Mouse (Mus musculus) CH12F3 (cell line): ENCODE data around the gene Hist1h2ag.

ENCODE experiments used
- in situ Hi-C: fragments of 300-500 bp; cut with MboI; formaldehyde crosslinking; loops from 2 replicates; pipeline ENCODE4 v1.14.3; 2020; ENCODE audit warnings: low sequenced_read_pairs

The Hist1h2ag gene

DNA sequence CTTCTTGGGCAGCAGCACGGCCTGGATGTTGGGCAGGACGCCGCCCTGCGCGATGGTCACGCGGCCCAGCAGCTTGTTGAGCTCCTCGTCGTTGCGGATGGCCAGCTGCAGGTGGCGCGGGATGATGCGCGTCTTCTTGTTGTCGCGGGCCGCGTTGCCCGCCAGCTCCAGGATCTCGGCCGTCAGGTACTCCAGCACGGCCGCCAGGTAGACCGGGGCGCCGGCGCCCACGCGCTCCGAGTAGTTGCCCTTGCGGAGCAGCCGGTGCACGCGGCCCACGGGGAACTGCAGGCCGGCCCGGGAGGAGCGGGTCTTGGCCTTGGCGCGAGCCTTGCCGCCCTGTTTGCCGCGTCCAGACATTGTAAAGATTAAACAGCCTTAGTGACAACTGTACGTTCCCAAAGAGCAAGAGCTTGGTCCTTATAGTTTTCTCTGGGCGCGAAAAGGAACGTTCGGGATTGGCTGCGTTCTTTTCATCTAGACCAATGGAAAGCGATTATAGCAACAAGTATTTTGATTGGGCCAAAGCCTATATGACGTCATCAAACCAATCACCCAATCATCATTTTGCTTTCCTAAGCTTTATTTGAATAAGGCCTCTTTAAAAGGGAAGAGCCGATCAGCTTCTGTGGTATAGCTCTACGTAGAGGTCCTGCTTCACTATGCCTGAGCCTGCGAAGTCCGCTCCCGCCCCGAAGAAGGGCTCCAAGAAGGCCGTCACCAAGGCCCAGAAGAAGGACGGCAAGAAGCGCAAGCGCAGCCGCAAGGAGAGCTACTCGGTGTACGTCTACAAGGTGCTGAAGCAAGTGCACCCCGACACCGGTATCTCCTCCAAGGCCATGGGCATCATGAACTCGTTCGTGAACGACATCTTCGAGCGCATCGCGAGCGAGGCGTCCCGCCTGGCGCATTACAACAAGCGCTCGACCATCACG, at the start of gene Hist1h2ag, which contains the start of gene Hist1h2bj:
Gene Hist1h2ag (minus strand): TSS at position 377 of the 935 bp plus-strand sequence.
Gene Hist1h2bj (plus strand): TSS at position 647 of the 935 bp plus-strand sequence.
- in situ Hi-C loops = loop anchor here (25.0 kb wide), 1 partner anchor 1719 kb away; the partner anchor contains the start of genes Hist1h1a, Hist1h2ab, Hist1h3a and Hist1h3b

DNA sequence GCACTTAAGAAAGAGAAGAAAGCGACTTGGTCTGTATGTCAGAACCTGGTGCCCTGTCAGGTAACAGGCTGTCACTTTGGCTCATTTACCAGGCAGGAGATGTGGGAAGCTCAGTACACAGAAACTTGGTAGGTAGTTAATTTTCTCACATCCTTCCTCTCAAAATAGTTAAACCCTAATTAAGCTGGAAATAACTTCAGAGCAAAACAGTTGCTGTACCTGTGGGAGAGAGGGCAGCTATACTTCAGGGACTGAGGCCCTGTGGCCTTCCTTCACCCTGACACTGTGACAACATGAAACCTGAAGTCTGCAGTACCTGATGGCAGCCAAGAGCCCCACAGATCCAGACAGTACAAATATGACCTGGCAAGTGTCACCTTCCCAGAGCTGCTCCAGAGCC, 41.4 kb upstream of the Hist1h2ag start, which contains the start of gene Vmn1r188:
Gene Vmn1r188 (plus strand): TSS at position 301 of the 400 bp plus-strand sequence.
- in situ Hi-C loops = loop anchor here (25.0 kb wide), 1 partner anchor 1153 kb away; the partner anchor contains the start of genes Vmn1r222 and Vmn1r223

DNA sequence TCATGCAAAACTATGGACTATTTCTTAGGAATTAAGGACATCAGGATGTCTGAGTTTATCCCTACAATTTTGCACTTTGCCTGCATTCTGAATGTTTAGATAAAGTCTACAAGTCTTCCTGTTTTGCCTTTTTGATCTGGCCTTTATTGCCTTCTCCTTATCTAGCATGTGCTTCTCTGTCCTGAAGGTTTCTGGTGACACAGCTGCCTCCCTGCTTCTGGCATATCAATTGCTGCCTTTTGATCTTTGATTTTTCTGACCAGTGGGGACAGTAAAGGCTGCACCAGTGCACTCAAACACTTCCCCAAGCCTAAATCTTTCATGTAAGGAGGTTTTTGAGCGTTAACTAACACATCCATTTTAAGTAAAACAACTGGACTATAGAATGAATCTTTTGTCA, 20.7 kb upstream of the Hist1h2ag start:
- in situ Hi-C loops = no loop called here

GRCm38 (mm10) chr13:22061422-22061821, 18.7 kb upstream of the Hist1h2ag start:
- in situ Hi-C loops = no loop called here

- in situ Hi-C loops = no loop called here
Measured at GRCm38 (mm10) chr13:22053754-22054153, 11.0 kb upstream of the Hist1h2ag start.

DNA sequence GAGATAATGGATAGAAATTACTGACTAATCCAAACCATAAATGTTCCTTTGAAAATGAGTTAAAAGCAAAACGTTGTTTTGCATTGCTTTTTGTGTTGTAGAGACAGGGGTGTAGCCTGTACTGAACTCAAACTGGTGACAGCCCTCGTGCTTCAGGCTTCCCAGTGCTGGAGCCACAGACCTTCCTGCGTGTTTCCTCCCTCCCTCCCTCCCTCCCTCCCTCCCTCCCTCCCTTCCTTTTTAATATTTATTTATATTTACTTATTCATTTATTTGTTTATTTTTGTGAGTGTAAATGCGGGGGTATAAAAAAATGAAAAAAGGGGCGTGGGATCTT, 8.7 kb upstream of the Hist1h2ag start:
- in situ Hi-C loops = no loop called here

- in situ Hi-C loops = no loop called here
Measured at GRCm38 (mm10) chr13:22050591-22051522, 8.1 kb upstream of the Hist1h2ag start.

DNA sequence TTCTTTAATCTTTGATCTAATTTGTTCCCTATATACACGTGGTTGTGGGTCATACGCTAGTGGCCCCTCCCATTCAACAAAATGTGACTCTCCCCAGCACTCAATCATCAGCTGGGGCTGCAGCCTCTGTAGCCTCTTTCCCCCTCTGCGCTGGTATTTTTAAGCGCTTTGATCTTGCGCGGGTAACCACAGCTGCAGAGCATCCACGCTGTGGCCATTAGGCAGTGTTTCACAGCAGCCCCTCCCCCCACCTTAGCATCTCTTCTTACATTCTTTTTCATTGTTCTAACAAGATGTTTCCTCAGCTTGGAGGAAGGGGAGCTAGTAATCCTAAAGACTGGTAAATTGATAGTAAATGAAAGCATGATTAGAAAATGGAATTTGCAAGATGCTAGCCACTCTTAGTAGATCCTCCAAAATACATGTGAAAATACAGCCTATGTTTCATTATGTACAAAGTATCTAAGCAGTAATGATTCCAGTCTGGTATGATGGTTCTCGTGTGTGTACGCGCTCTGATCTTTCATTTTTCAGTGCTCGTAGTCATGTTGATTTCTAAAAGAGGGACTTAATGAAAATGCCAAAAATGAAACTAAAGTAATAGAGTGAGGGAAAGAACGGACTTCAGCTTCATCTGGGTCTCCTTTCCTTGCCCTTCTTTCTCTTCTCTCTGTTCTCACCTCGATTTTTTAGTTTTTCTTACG, 7.1 kb upstream of the Hist1h2ag start:
- in situ Hi-C loops = loop anchor here (25.0 kb wide), 1 partner anchor 1712 kb away; the partner anchor contains the start of genes Hist1h1a, Hist1h2ab, Hist1h3a and Hist1h3b

DNA sequence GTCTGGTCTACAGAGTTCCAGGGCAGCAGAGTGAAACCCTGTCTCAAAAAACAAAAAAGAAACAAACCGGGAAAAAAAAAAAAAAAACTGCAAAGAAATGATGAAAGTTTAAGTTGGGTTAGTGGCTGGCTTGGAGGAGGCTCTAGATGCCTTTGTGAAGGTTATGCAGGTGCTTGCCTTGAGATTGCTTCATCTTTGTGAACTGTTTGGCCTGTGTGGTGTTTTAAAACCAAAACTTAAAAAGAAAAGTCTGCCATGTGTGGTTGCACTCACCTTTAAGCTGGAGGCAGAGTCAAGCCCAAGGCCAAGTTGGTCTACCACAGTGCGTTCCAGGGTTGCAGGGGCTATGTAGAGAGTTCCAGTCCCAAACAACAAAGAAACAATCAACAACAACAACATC, 6.3 kb upstream of the Hist1h2ag start:
- in situ Hi-C loops = loop anchor here (25.0 kb wide), 1 partner anchor 1713 kb away; the partner anchor contains the start of genes Hist1h1a, Hist1h2ab, Hist1h3a and Hist1h3b

GRCm38 (mm10) chr13:22045311-22045710, 2.6 kb upstream of the Hist1h2ag start:
- in situ Hi-C loops = loop anchor here (25.0 kb wide), 1 partner anchor 1717 kb away; the partner anchor contains the start of genes Hist1h1a, Hist1h2ab, Hist1h3a and Hist1h3b

DNA sequence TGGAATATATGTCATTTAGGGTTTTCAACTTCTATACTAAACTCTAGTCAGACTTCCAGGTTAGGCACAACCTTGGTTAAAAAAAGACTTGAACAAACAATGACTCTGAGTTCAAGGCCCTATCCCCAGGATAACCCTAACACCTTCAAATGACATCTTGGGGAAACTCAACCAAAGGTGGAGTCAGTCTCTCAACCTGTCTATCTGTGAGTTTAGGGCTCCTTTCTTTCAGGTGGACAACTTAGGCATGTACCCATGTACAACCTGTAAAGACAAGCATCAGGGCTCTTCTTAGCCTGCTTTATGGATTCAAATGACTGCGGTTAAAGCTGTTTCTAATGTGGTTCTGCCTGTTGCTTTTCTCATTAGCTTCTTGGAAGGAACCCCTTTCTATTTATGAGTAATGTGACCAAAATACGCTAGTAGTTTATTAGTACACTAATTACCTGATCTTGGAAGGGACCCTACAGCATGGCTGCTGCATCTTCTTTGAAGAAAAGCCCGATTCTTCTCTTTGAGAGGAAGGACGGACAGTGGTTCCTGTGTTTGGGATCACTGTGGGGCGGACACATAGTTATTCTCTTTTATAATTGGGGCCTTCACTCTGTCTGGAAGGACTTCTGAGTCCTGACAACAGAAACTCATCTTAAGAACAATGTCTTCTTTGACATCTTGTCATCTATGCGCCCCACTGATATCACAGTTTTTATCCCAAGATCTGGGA, 1.9 kb upstream of the Hist1h2ag start:
- in situ Hi-C loops = loop anchor here (25.0 kb wide), 1 partner anchor 1718 kb away; the partner anchor contains the start of genes Hist1h1a, Hist1h2ab, Hist1h3a and Hist1h3b

- in situ Hi-C loops = loop anchor here (25.0 kb wide), 1 partner anchor 1719 kb away; the partner anchor contains the start of genes Hist1h1a, Hist1h2ab, Hist1h3a and Hist1h3b
Measured at GRCm38 (mm10) chr13:22043503-22044431, 1.0 kb upstream of the Hist1h2ag start.

DNA sequence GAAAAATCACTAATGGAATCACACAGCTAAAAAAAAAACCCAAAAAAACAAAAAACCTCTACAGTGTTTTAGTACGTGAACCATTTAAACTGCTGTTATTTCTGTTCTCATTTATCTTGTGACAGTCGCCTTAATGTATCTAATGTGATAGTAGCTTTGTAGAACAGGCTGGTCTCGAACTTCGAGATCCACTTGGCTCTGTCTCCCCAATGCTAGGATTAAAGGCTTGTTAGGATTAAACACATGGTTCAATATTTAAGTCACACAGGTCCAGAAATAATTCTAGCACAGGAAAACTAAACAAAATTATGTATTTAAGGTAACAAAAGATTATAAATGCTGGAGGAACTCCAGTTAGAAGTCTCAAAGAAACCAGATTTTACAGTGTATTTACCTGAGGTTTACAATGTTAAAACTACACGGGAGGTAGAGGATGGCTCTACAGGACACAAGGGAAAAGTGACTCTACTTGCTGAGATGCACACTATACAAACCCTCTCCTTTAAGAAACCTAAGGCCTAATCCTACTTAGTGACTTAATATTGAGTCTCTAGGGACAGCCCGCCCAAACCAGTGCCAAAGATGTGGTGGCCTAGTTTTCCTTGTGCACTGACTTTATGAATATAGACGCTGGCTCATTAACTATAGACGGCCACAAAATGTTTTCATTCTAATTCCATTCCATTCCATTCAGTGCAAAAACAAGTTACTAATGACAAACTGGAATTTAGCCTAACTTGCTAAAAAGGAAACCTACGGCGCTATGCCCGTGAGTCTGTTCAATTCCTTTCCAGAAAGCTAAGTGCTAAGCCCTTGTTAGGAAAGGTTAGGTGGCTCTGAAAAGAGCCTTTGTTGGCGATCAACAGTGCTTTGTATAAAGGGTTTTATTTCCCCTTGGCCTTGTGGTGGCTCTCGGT, 835 bp downstream of the Hist1h2ag start:
- in situ Hi-C loops = loop anchor here (25.0 kb wide), 1 partner anchor 1720 kb away; the partner anchor contains the start of genes Hist1h1a, Hist1h2ab, Hist1h3a and Hist1h3b

DNA sequence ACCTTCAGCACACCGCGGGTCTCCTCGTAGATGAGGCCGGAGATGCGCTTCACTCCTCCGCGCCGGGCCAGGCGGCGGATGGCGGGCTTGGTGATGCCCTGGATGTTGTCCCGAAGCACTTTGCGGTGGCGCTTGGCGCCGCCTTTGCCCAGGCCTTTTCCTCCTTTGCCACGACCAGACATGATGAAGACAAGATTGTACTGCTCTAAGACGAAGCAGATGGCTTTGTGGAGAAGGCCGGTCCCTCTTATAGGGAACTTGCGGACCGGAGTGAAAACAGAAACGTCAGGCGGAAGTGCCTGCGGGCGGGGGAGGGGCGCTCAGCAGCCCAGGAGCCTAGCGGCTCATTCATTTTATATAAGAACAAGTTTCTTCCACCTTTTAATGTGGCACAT, 1.6 kb downstream of the Hist1h2ag start, which contains the start of gene Hist1h4i:
Gene Hist1h4i (minus strand): TSS at position 221 of the 395 bp plus-strand sequence.
- in situ Hi-C loops = loop anchor here (25.0 kb wide), 1 partner anchor 1721 kb away; the partner anchor contains the start of genes Hist1h1a, Hist1h2ab, Hist1h3a and Hist1h3b

DNA sequence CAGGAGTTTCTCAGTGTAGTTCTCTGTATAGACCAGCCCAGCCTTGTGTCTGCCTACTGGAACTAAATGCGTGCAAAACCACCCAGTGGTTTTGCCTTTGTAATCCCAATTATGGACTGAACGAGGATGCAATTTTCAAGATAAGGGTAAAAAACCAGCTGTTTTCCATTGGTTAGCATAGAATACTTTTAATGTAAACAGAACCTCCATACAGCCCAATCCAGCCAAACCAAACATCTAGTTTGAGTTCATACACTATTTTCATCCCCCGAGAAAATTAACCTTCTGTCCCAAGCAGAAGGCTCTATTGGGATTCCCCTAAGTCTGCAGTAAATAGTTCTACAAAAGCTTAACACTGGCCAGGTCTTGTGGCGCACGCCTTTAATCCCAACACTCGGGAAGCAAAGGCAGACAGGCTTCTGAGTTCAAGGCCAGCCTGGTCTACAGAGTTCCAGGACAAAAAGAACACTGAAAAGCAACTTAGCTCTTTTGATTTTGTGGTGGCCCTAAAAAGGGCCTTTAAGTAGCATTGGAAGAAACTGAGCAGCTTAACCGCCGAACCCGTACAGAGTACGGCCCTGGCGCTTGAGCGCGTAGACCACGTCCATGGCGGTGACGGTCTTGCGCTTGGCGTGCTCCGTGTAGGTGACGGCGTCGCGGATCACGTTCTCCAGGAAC, 2.1 kb downstream of the Hist1h2ag start:
- in situ Hi-C loops = loop anchor here (25.0 kb wide), 1 partner anchor 1722 kb away; the partner anchor contains the start of genes Hist1h1a, Hist1h2ab, Hist1h3a and Hist1h3b

- in situ Hi-C loops = loop anchor here (10.0 to 25.0 kb wide), 3 partner anchors 325 to 1722 kb away; partner anchors contain the start of genes Hist1h1a, Hist1h2ab, Hist1h2ai and Hist1h2bl
Measured at GRCm38 (mm10) chr13:22039951-22040463, 2.7 kb downstream of the Hist1h2ag start.
